Mouse (Mus musculus) brain, embryonic 14.5 days (tissue): ENCODE measurements at regions not wholly inside any gene's neighbourhood (a gene's known extent, or its start where the extent isn't known, plus 50 kb on each side); places are given as distances from the start of the nearest gene placed in this dataset.
"Not testable (repeated sequence)": the region's sequence is repeated elsewhere in the genome, so short reads cannot be mapped to it uniquely, and the experiment has no call there.

ENCODE experiments used
- DNase-seq: peaks from one replicate; pipeline ENCODE4 v3.0.0-alpha.2; 2011; ENCODE audit warnings: low read depth
- CTCF ChIP-seq: fragments of 200-500 bp; IDR thresholded peaks from 2 replicates; pipeline ENCODE4 v1.5.1; 2012; ENCODE audit warnings: inconsistent platforms, mild to moderate bottlenecking, moderate library complexity, borderline replicate concordance; ENCODE audit not compliant: insufficient read depth, insufficient read length; ENCODE audit errors: extremely low read depth
- POLR2A ChIP-seq: fragments of 200-500 bp; IDR thresholded peaks from 2 replicates; pipeline ENCODE4 v1.6.1; 2012; ENCODE audit warnings: mild to moderate bottlenecking, inconsistent platforms, borderline replicate concordance; ENCODE audit not compliant: poor library complexity, insufficient read depth, insufficient read length, severe bottlenecking; ENCODE audit errors: extremely low read depth

DNA sequence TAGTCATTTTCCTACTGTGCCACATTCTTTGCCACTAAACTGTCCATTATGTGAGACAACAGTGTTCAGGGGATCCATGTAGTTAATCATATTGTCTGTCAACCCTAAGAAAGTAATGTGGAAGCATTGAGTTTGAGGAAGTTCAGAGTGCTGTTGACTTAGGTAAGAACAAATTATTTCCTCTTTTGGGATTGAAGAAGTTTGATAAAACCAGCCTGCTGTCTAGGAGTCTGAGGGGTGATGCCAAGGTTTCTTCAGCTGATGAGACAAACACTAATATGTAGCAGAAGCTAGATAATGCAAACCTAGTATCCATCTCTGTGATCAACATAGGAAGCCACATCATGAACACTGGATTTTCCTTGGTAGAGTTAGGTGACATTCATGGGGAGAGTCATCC, 127.0 kb upstream of the Kiz start:
- DNase-seq = no peak
- TF ChIP-seq CTCF (no peak), POLR2A (no peak)

DNA sequence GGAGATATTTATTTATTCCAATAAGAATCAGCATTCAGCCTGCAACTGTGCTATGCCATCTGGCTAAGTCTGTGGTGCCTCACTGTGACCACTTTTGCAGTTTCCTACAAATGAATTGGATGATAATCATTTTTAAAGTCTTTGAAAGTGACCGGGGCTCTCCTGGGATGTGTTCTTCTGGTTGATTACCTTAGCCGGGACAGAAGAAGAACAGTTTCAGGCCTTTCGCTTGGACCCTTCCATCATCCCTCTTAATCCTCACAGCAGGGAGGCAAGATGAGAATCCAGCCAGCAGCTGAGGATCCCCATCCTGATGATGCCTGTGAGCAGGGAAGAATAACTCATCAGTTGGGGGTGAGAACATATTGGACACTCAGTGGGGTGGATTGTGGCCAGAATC, 124.6 kb upstream of the Kiz start:
- peak; percentile 26 for DNase-seq

DNA sequence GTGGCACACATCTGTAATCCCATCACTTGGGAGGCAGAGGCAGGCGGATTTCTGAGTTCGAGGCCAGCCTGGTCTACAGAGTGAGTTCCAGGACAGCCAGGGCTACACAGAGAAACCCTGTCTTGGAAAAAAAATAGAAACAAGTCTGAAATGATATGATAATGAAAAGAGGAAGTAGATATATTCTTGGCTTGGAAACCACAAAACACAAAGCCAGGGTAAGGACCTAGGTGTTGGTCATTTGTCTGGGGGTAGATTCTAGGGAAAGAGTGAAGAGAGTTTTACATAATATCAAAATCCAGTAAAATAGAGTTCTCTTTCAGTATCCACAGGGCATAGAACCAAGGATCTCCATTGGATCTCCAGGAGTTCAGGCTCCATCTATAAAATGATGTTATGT, 122.8 kb upstream of the Kiz start:
- not testable (repeated sequence) for DNase-seq

More for the DNA sequence above, 124.6 kb upstream of the Kiz start:
- no peak for TF ChIP-seq CTCF
- TF ChIP-seq POLR2A = no peak

DNA sequence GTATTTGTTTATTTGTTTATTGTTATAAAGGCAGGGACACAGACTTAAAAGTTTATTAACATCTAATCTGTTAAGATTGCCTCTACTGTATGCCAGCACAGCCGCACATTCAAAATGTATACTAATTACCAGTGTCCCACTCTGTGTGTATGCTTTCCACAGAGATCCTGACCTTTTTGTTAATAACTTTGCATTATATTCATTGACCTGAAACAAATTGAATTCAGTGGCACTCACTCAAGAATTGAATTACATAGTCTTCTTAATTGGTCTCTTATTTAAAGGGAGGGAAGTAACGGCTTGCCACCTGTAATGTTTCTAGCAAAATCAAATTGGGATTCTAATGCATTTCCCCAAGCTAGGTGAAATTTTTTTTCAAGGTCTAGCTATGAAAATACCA, 111.3 kb upstream of the Kiz start:
- TF ChIP-seq POLR2A = no peak
- TF ChIP-seq CTCF = no peak
- peak; percentile 8 for DNase-seq

DNA sequence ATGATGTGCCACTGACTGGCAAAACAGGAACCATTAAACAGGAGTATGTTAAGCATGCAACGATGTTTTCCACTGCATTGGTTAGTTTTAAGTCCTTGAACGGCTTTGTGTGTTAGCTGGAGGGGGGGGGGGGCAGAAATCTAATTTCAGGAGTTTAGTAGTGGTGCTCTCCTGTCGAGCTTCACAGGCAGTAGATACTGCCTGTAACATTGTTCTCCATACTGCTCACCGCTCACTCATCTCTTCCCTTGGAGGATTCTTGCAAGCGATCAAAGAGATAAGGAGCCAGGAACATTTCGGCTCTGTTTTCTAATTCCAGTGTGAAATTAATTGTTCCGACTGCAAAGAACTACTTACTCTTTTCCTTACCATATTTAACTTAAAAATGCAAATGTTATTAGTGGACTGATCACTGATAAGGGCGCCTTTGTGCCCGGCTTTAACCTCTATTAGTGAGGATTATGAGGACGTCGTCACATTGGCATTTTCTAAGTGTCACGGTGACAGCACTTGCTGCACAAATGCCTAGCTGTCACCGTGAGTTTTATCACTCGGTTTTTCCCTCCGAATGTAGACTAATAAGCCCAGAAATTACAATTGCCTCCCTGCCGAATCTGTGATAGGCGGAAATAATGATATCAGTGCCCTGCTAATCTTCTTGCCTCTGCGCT, 110.5 kb upstream of the Kiz start:
- no peak for TF ChIP-seq POLR2A
- TF ChIP-seq CTCF = no peak
- no peak for DNase-seq

DNA sequence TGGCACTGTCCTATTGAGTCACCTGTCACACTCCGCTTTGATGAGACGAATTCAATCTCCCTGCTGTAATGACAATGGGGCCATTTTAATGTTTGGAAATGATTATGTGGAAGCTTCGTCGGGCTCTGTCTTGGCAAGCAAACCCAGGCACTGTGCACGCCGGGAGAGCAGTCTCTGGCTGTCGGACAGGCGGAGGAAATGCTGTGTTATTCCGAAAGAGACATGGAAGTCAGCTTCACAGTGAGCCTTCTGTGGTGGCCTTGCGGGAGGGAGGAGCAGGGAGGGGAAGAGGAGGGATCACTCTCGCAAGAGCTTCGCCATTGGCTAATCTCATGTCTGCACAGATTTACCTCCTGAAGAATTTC, 110.0 kb upstream of the Kiz start:
- TF ChIP-seq POLR2A = no peak
- no peak for TF ChIP-seq CTCF
- peak; percentile 92 for DNase-seq

DNA sequence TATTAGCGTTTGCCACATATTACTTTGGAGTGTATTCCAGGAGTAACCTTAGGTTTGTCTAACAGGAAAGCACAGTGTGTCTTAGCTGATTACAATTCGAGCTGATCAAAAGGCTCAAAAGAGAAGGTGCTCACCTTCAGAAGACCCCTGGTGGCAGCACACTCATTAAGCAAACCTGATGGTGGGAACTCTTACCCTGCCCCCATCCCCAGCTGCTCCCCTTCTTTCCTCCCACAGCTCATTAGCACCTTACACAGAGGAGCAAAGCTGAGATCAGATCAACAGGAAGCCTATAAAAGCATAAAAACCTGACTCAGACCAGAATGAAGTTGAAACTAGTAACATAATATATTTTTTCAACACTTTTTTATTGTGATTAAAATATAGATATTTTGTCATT, 101.7 kb upstream of the Kiz start:
- TF ChIP-seq CTCF = no peak
- TF ChIP-seq POLR2A = no peak

DNA sequence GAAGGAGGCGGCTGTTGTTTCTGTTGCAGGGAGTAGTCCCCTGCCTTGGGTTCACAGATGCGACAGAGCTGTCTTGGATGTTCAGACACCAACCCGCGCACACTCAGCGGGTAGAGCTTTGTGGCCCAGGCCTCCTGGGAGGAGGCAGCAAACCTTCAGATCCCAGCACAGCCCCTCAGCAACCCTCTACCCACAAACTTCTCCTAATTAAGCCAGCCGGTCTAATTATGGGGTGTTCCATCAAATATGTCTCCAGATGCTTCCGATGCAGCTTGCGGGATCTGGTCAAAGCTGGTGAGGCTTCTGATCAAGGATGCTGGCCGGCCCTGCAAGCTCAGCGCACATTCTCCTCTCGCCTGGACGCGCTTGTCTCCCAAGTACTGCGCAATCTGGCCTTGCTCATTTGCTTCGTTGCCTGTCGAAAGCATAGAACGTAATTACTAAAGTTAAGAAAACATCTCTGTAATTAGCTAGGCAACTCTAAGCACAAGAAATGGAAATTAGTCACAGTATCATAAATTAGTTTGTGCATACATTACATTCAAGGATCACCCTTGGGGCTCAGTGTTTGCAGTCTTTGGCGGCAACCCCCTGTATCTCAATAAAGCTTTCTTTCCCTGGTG, 92.0 kb upstream of the Kiz start:
- TF ChIP-seq POLR2A (no peak), CTCF (no peak)
- DNase-seq = peak; percentile 85

More for the DNA sequence above, 101.7 kb upstream of the Kiz start:
- peak; percentile 70 for DNase-seq

DNA sequence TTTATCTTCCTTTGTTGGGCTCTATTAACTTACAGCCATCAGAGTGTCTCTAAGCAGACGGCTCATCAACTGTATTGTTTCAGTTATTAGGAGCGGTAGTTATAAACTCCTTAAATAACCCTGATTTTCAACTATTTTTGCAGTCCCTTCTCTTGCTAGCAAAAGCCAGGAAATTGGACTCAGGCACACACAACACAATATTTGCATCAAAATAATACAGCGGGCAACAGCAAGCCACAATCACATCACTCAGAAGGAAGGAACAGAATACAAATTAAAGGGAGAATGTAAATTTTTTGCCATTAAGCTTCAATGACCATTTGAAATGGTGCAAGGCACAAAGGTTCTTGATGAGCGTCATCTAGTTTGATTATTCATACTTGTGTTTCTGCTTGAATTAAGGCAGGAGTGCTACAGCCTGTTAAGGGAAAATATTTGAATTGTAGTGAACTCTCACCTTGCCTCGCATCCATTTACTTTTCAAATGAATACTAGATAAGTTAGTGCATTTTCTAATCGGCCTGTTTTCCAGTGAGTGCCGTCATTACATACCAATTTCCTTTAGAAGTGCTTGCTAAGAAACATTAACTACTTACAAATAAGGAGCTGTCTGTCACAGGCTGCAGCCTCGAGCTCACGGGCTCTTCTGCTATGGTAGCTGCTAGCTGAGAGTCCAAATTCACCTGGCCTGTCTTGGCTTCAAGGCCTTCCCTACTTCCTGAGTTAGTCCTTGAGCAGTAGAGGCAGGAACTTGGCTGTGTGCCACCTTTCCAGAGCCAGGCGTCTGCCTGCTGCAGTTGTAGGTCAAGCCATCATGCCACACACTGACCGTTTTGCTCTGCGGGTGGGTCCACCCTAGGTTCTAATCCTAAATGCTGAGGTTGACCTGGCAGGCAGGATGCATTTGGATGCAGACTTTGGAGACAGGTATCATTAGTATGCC, 91.1 kb upstream of the Kiz start:
- TF ChIP-seq POLR2A = no peak
- TF ChIP-seq CTCF = no peak

DNA sequence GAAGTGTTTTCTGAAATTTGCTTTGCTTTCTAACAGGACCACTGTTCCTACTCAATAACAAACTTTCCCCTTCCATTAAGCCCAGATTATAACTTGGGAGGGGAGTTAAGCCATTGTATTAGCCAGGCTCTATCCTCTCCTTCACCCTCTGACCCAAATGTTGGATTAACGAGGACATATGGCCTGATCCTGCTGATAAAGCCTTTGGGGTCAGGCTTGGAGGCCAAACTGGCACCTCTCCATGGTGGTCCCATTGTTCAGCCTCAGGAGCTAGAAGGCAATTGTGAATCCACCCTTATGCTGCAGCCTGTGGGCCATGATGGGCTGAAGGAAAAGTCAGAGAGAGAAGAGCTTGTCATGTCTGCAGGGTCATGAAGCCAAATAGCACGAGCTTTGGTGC, 80.8 kb upstream of the Kiz start:
- no peak for TF ChIP-seq POLR2A
- TF ChIP-seq CTCF = no peak

More for the DNA sequence above, 91.1 kb upstream of the Kiz start:
- DNase-seq = peak; percentile 83

DNA sequence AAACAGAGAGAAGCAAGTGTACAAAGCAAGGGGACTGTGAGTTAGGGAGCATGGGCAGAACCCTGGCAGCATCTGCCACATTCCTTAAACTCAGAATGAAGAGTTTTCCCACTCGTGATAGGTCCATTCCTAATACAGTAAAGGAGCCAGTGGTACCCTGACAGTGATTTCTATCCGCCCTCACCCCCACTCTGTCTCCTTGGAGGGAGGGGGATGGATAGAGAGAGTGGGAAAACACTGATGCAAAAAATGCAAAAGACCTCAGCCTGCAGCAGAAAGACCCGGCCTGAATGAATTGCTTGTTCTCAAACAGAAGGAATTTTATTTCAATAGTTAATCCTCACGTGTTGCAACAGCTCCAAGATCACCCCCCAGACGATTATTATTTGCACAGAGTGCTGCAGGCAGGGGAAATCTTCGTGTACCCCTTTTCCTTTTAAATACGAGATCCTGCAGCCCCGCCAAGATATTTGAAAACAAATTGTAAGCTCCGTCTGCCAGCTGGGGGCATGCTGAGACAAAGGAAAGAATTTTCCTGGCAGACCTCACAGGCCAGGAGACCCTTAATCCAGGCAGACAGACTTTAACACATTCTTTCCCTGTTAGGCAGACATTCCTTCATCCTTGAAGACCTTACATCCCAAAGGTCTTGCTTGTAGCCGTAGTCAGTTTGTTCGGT, 68.4 kb upstream of the Kiz start:
- peak; percentile 93 for DNase-seq
- peak; percentile 24; the same call in 1 of the 2 replicates for TF ChIP-seq CTCF
- TF ChIP-seq POLR2A = no peak

More for the DNA sequence above, 80.8 kb upstream of the Kiz start:
- no peak for DNase-seq

DNA sequence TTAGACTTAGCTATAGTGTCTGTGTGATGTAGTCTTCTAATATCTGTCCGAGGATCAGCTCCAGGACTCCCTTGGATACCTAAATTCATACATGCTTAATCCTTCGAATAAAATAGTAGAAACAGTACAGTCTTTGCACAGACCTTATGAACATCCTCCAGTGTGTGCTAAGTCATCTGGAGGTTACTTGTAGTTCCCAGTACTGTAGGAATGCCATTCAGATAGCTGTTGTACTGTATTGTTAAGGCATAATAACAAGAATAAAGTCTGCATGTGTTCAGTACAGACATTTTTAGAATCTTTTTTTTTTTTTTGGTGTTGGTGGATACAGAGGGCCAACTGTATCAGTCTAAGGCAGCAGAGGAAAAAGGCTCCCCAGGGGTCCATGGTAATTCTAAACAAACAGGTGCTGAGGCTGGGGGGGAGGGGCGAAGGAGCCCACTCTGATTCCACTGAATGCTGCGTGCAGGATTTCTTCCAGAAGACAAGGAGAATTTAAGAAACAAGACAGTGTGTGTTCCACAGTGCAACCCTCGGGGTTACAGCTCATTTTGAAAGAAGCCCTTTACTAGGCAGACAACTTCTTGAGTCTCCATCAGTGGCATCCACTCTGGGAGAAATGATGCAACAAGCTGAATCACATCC, 67.7 kb upstream of the Kiz start:
- peak; percentile 55 for DNase-seq
- TF ChIP-seq CTCF (no peak), POLR2A (no peak)
